Mouse (Mus musculus): ENCODE results near the gene Gm49368.
"Not testable (repeated sequence)": the region's sequence is repeated elsewhere in the genome, so short reads cannot be mapped to it uniquely, and the experiment has no call there.

Gene Gm49368

GRCm38 (mm10) chr7:128062456-128062855 lies at the start of gene Gm49368, which contains the start of gene Itgam:
Gm49368 (plus strand) TSS chr7:128062683.
Itgam (plus strand) TSS chr7:128062640.
- no peak for DNase-seq (ENCODE audit: low spot score)

- no peak for DNase-seq (ENCODE audit: low spot score)
These were observed 49.4 kb upstream of the Gm49368 start for GRCm38 (mm10) chr7:128013116-128013515.

- not testable (repeated sequence) for DNase-seq (ENCODE audit: low spot score)
These were observed 46.3 kb upstream of the Gm49368 start for GRCm38 (mm10) chr7:128016134-128016533.

GRCm38 (mm10) chr7:128016650-128017049 lies 45.8 kb upstream of the Gm49368 start:
- DNase-seq (ENCODE audit: low spot score), result no peak

GRCm38 (mm10) chr7:128018275-128018674 lies 44.2 kb upstream of the Gm49368 start:
- DNase-seq (ENCODE audit: low spot score), result no peak

- no peak for DNase-seq (ENCODE audit: low spot score)
These were observed 43.3 kb upstream of the Gm49368 start for GRCm38 (mm10) chr7:128019187-128019586.

- DNase-seq (ENCODE audit: low spot score), result no peak
These were observed 39.5 kb upstream of the Gm49368 start for GRCm38 (mm10) chr7:128022974-128023373.

- DNase-seq (ENCODE audit: low spot score), result no peak
These were observed 38.9 kb upstream of the Gm49368 start for GRCm38 (mm10) chr7:128023565-128023964.

GRCm38 (mm10) chr7:128024364-128024763 lies 38.1 kb upstream of the Gm49368 start:
- DNase-seq (ENCODE audit: low spot score), result no peak

- no peak for DNase-seq (ENCODE audit: low spot score)
These were observed 37.6 kb upstream of the Gm49368 start for GRCm38 (mm10) chr7:128024932-128025331.

- DNase-seq (ENCODE audit: low spot score), result no peak
These were observed 37.1 kb upstream of the Gm49368 start for GRCm38 (mm10) chr7:128025381-128025780.

GRCm38 (mm10) chr7:128031403-128031976 lies 31.0 kb upstream of the Gm49368 start:
- no peak for DNase-seq (ENCODE audit: low spot score)

GRCm38 (mm10) chr7:128032290-128032988 lies 30.0 kb upstream of the Gm49368 start:
- DNase-seq (ENCODE audit: low spot score), result no peak

GRCm38 (mm10) chr7:128032989-128033293 lies 29.5 kb upstream of the Gm49368 start:
- DNase-seq (ENCODE audit: low spot score), result no peak

- DNase-seq (ENCODE audit: low spot score), result no peak
These were observed 28.9 kb upstream of the Gm49368 start for GRCm38 (mm10) chr7:128033616-128034015.

- not testable (repeated sequence) for DNase-seq (ENCODE audit: low spot score)
These were observed 20.2 kb upstream of the Gm49368 start for GRCm38 (mm10) chr7:128042161-128042820.

GRCm38 (mm10) chr7:128044142-128044785 lies 18.2 kb upstream of the Gm49368 start:
- DNase-seq (ENCODE audit: low spot score), result no peak

GRCm38 (mm10) chr7:128045640-128046039 lies 16.8 kb upstream of the Gm49368 start:
- DNase-seq (ENCODE audit: low spot score), result no peak

GRCm38 (mm10) chr7:128048819-128049218 lies 13.7 kb upstream of the Gm49368 start:
- no peak for DNase-seq (ENCODE audit: low spot score)

- no peak for DNase-seq (ENCODE audit: low spot score)
These were observed 13.2 kb upstream of the Gm49368 start for GRCm38 (mm10) chr7:128049254-128049653.

GRCm38 (mm10) chr7:128050739-128051138 lies 11.7 kb upstream of the Gm49368 start:
- no peak for DNase-seq (ENCODE audit: low spot score)

- no peak for DNase-seq (ENCODE audit: low spot score)
These were observed 9.4 kb upstream of the Gm49368 start for GRCm38 (mm10) chr7:128053061-128053460.

- no peak for DNase-seq (ENCODE audit: low spot score)
These were observed 5.5 kb upstream of the Gm49368 start for GRCm38 (mm10) chr7:128056917-128057444.

Measured in testis, postnatal 10 days (tissue).